ENCODE assay signal across 8 mouse cellular contexts in genomic region chr12:56695358-56696173, GRCm38 (mm10). TPM values are rescaled to one million over a fixed set of nuclear protein-coding genes. Genes with fewer than 3 reads are reported as not detected.
DNase-seq lines count a peak whose midpoint lies in the region; ATAC-seq and TF ChIP-seq lines count a peak whose summit lies in the region.

No protein-coding gene starts in this region.

- peak overlapping the region; percentile 18 for H3K4me3 ChIP-seq in hindbrain, postnatal 0 days (ENCODE audit: low read length)
- H3K4me3 ChIP-seq in liver, embryonic 12.5 days, result peak overlapping the region; percentile 40
- H3K4me3 ChIP-seq in neural tube, embryonic 11.5 days (ENCODE audit: low read depth, low read length), result peak overlapping the region; percentile 36

- no peaks in the 10 kb centered on the region for H3K9me3 ChIP-seq in hindbrain, postnatal 0 days (ENCODE audit: low read length)
- H3K9me3 ChIP-seq in liver, embryonic 12.5 days (replicated peaks), result no peaks in the 10 kb centered on the region
- H3K9me3 ChIP-seq in neural tube, embryonic 11.5 days (ENCODE audit: control insufficient read depth, low read length), result no peaks in the 10 kb centered on the region

- peak overlapping the region; percentile 44 for H3K4me2 ChIP-seq in hindbrain, postnatal 0 days (ENCODE audit: low read depth, low read length)
- peak overlapping the region; percentile 62 for H3K4me2 ChIP-seq in liver, embryonic 12.5 days
- peak overlapping the region; percentile 44 for H3K4me2 ChIP-seq in neural tube, embryonic 11.5 days (ENCODE audit: low read depth)

- no peaks in the 10 kb centered on the region for H3K4me1 ChIP-seq in hindbrain, postnatal 0 days (ENCODE audit: insufficient read depth, low read length)
- peaks cover 24% of the 10 kb centered on the region for H3K4me1 ChIP-seq in liver, embryonic 12.5 days
- 0 out of 2 replicates have a peak, but pooled peaks cover 5% of the 10 kb centered on the region for H3K4me1 ChIP-seq in neural tube, embryonic 11.5 days (ENCODE audit: control insufficient read depth, insufficient read depth, low read length)

- H3K27ac ChIP-seq in hindbrain, postnatal 0 days, result no peak overlapping the region
- no peak overlapping the region for H3K27ac ChIP-seq in liver, embryonic 12.5 days
- no peak overlapping the region for H3K27ac ChIP-seq in neural tube, embryonic 11.5 days (ENCODE audit: low read depth, low read length)

- DNase-seq in CD4-positive, CD25-positive, alpha-beta regulatory T cell, adult 2 months (ENCODE audit: low read depth, low spot score), result peak; percentile 18
- DNase-seq in embryo, embryonic 10 days (ENCODE audit: low spot score), result peak; percentile 94
- peak; percentile 54 for DNase-seq in gastrocnemius, postnatal 25 days
- DNase-seq in hindbrain, postnatal 0 days (ENCODE audit: low spot score), result peak; percentile 63
- peak; percentile 86 for DNase-seq in neural tube, embryonic 11.5 days (ENCODE audit: low spot score)

- ATAC-seq in CD4-positive, CD25-positive, alpha-beta regulatory T cell, adult 4 months, result no peak
- ATAC-seq in hindbrain, postnatal 0 days, result peak; percentile 87
- peak; percentile 87 for ATAC-seq in liver, embryonic 12.5 days
- peak; percentile 95 for ATAC-seq in neural tube, embryonic 11.5 days (ENCODE audit: insufficient read depth, low FRiP score, low TSS enrichment)
- no peak for ATAC-seq in cerebellum, adult (ENCODE audit: insufficient number of reproducible peaks, low FRiP score, low TSS enrichment)

- TF ChIP-seq CTCF in hindbrain, postnatal 0 days (IDR thresholded peaks at IDR 0.05; ENCODE audit: low read depth), result no peak

- H3K36me3 ChIP-seq in hindbrain, postnatal 0 days (ENCODE audit: insufficient read depth, low read length), result no peaks in the 10 kb centered on the region
- no peaks in the 10 kb centered on the region for H3K36me3 ChIP-seq in liver, embryonic 12.5 days
- H3K36me3 ChIP-seq in neural tube, embryonic 11.5 days (ENCODE audit: control insufficient read depth, insufficient read depth, low read length), result no peaks in the 10 kb centered on the region

- no peak overlapping the region for H3K9ac ChIP-seq in hindbrain, postnatal 0 days (replicated peaks; ENCODE audit: low read length)
- H3K9ac ChIP-seq in liver, embryonic 12.5 days, result no peak overlapping the region
- peak overlapping the region; percentile 26 for H3K9ac ChIP-seq in neural tube, embryonic 11.5 days (ENCODE audit: low read length)

- under 1% methylated on average over 41 of the region's 41 CpGs for WGBS in hindbrain, postnatal 0 days
- WGBS in liver, embryonic 12.5 days (ENCODE audit: insufficient replicate concordance), result 1% methylated on average over 41 of the region's 41 CpGs
- WGBS in neural tube, embryonic 11.5 days, result 0% methylated on average over 41 of the region's 41 CpGs

- peaks cover 97% of the 10 kb centered on the region for H3K27me3 ChIP-seq in hindbrain, postnatal 0 days (ENCODE audit: insufficient read depth, low read length)
- H3K27me3 ChIP-seq in liver, embryonic 12.5 days (replicated peaks), result peaks cover 98% of the 10 kb centered on the region
- peaks cover 98% of the 10 kb centered on the region for H3K27me3 ChIP-seq in neural tube, embryonic 11.5 days (ENCODE audit: control insufficient read depth, insufficient read depth, low read length)

RNA-seq across cellular contexts. Expression of gene Pax9, which starts 4.0 kb away (rescaled TPM):
- under 1 TPM in 1 of 2 experiments, not detected in 1; 0.15 TPM for polyA plus RNA-seq in CD4-positive, CD25-positive, alpha-beta regulatory T cell, adult 4 months (2017; shearing (Covaris generic))
- total RNA-seq in gastrocnemius, postnatal 25 days (2021), result under 1 TPM in 1 of 2 experiments, not detected in 1; 0.05 TPM
- total RNA-seq in hindbrain, postnatal 0 days (2014; rRNA removed), result not detected in 2 replicates
- polyA plus RNA-seq in hindbrain, postnatal 0 days (2015; fragmentation: Nextera tagmentation; extraction: Ambion mirVana), result not detected in 2 replicates
- 0.26 and 0.32 TPM in 2 replicates for polyA plus RNA-seq in liver, embryonic 12.5 days (2016; fragmentation: Nextera tagmentation; extraction: Ambion mirVana)
- polyA plus RNA-seq in neural tube, embryonic 11.5 days (2014; fragmentation: Nextera tagmentation; extraction: Ambion mirVana), result 3.7 and 4.8 TPM in 2 replicates

Comparison
In these comparisons a context has a peak if more than half of its experiments do, and no peak if none do; other contexts are left out.
1. DNase-seq: peak in every context shown above with its lines; median percentile 94 in embryo, embryonic 10 days; 86 in neural tube, embryonic 11.5 days; 63 in hindbrain, postnatal 0 days; 54 in gastrocnemius, postnatal 25 days; 18 in CD4-positive, CD25-positive, alpha-beta regulatory T cell, adult 2 months.
2. ATAC-seq: peak in hindbrain, postnatal 0 days (single experiment), liver, embryonic 12.5 days (single experiment) and neural tube, embryonic 11.5 days (single experiment); none in CD4-positive, CD25-positive, alpha-beta regulatory T cell, adult 4 months (single experiment) and cerebellum, adult (single experiment).
3. Peak in every context shown above with its lines, with median percentiles within 50 percentile points of each other: H3K4me2 ChIP-seq and H3K4me3 ChIP-seq.